Mouse (Mus musculus) midbrain, embryonic 10.5 days (tissue): Measurements from ENCODE around the gene Zfp108. TPM values are rescaled to one million over a fixed set of nuclear protein-coding genes. Genes with fewer than 3 reads are reported as not detected.

ENCODE experiments used
- DNase-seq: peaks from one replicate; pipeline ENCODE4 v3.0.0-alpha.2; 2017; ENCODE audit warnings: low spot score
- H3K27ac ChIP-seq: fragments of 300-500 bp; sonication (generic); replicated peaks from 2 replicates; pipeline ENCODE4 v1.5.1; 2016; ENCODE audit warnings: mild to moderate bottlenecking
- H3K27me3 ChIP-seq: fragments of 300-500 bp; sonication (generic); 2 replicates; pipeline ENCODE4 v1.6.1; 2016; ENCODE audit warnings: low read depth, mild to moderate bottlenecking; ENCODE audit not compliant: poor library complexity, severe bottlenecking
- H3K36me3 ChIP-seq: fragments of 300-500 bp; sonication (generic); 2 replicates; pipeline ENCODE4 v1.6.1; 2016; ENCODE audit warnings: mild to moderate bottlenecking, moderate library complexity
- H3K4me1 ChIP-seq: fragments of 300-500 bp; sonication (generic); 2 replicates; pipeline ENCODE4 v1.6.1; 2016
- H3K4me3 ChIP-seq: fragments of 300-500 bp; sonication (generic); 2 replicates; pipeline ENCODE4 v1.5.1; 2016; ENCODE audit warnings: mild to moderate bottlenecking, moderate library complexity
- H3K9me3 ChIP-seq: fragments of 300-500 bp; sonication (generic); replicated peaks from 2 replicates; pipeline ENCODE4 v1.6.1; 2016; ENCODE audit warnings: mild to moderate bottlenecking
- WGBS: fragments of 180-500 bp; shearing (Covaris S2); methylation state at CpG from one replicate; pipeline ENCODE4 v1.1.7; 2016; 5-methylcytosine and 5-hydroxymethylcytosine counted together
- polyA plus RNA-seq: library from polyadenylated mRNA; unstranded; fragments of >200 nt; fragmentation: Nextera tagmentation; extraction: Ambion mirVana; gene quantifications from 2 replicates; pipeline ENCODE4 v1.2.1, GENCODE M21; 2016

The Zfp108 gene
- polyA plus RNA-seq, 1 experiment from 2014 or later = 2.1 TPM

DNA sequence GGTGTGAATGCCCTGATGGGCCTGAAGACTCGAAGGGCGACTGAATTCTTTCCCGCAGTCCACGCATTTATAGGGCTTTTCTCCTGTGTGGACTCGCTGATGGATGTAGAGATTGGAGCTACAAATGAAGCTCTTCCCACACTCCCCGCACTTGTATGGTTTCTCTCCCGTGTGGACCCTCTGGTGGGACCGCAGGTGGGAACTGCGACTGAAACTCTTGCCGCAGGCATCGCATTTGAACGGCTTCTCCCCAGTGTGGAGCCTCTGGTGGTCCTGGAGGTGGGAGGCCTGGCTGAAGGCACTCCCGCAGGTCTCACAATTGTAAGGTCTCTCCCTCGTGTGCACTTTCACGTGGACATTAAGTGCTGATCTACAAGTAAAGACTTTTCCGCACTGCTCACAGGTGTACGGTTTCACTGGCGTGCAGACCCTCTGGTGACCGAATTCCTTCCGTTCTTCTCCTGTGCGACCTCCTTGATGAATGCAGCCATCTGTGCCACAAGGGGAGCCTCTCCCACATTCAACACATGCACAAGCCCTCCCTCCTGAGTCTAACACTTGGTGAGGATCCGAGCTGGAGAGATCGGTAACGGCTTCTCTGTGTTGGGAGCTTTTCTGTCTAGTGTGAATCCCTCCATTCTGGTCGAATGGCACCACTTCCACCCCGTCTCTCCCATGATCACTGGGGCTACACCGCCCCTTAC, 36.9 kb downstream of the Zfp108 start:
- no peak for DNase-seq
- no peak overlapping the region for H3K27ac ChIP-seq
- H3K27me3 ChIP-seq = no peaks in the 10 kb centered on the region
- H3K4me3 ChIP-seq = no peak overlapping the region
- no peaks in the 10 kb centered on the region for H3K9me3 ChIP-seq
- WGBS = 89% methylated on average over 27 of the region's 27 CpGs
- H3K36me3 ChIP-seq = peaks cover 97% of the 10 kb centered on the region
- no peaks in the 10 kb centered on the region for H3K4me1 ChIP-seq

DNA sequence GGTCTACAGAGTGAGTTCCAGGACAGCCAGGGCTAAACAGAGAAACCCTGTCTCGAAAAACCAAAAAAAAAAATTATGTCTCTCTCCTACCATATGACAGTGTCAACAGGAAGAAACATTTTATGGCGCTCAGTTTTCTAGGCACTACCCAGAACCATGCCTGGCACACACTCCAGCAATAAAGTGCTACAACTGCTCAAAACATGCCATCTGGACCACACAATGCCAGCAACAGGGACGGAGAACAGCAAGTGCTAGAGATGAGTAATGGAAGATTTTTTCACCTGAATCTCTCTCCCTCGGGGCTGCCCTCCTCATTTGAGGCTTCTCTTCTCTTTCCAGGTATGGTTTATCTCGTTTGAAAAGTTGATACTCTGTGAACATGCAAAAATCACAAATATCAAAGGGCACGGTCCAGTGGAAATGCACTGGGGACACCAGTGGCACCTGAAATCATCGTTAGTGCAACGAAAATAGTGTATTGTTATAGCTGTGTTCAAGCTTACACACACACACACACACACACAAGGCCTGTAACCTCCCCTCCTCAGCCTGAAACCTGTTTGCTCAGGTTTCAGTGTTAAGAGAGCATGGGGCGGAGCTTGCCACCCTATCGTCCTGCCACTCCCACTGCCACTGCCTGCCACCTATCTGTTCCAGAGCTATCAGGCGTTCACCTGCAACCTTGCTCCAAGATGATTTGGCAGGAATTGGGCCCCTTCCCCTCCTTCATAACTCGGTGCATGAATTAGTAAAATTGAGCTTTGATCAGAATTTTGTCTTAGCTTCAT, 38.7 kb downstream of the Zfp108 start:
- WGBS = 86% methylated on average over 12 of the region's 12 CpGs
- Histone ChIP-seq H3K36me3 (peaks cover 95% of the 10 kb centered on the region), H3K4me3 (no peak overlapping the region), H3K27ac (no peak overlapping the region), H3K27me3 (no peaks in the 10 kb centered on the region), H3K4me1 (peaks cover 9% of the 10 kb centered on the region), H3K9me3 (no peaks in the 10 kb centered on the region)
- DNase-seq = no peak

DNA sequence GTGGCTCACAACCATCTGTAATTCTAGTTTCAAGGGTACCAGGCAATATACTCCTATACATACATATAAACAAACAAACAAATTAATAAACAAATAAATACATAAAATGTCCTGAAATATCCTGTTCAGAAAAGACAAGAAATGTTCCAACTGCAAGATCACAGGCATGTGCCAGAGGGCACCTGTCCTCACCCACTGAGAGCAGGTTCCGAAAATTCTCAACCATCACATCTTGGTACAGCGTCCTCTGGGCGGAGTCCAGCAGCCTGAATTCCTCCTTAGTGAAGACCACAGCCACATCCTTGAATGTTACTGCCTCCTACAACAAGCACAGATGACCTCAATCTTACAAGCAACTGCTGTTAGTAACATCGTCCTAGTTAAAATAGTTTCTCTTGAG, 40.2 kb downstream of the Zfp108 start:
- H3K36me3 ChIP-seq = peaks cover 80% of the 10 kb centered on the region
- DNase-seq = no peak
- H3K9me3 ChIP-seq = no peaks in the 10 kb centered on the region
- WGBS = 92% methylated on average over 4 of the region's 4 CpGs
- H3K27me3 ChIP-seq = no peaks in the 10 kb centered on the region
- peaks cover 13% of the 10 kb centered on the region for H3K4me1 ChIP-seq
- H3K4me3 ChIP-seq = no peak overlapping the region
- no peak overlapping the region for H3K27ac ChIP-seq

DNA sequence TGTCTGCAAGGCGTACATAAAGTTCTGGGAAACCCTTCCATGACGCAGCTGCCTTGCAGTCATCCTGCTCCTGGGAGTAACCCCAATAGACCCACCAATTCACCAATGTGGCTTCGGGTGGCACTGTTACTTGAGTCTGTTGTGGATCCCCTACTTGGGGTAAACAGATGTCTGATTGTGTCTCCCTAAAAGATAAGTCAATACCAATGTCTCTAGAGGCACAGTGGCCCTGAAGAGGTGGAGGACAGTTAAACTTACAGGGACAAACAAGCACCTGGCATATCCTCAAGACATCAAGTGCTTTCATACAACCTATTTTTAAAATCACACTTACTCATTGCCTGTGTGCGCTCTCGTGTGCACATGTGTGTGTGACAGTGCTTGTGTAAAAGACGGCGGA, 40.8 kb downstream of the Zfp108 start:
- WGBS = 98% methylated on average over 7 of the region's 7 CpGs

DNA sequence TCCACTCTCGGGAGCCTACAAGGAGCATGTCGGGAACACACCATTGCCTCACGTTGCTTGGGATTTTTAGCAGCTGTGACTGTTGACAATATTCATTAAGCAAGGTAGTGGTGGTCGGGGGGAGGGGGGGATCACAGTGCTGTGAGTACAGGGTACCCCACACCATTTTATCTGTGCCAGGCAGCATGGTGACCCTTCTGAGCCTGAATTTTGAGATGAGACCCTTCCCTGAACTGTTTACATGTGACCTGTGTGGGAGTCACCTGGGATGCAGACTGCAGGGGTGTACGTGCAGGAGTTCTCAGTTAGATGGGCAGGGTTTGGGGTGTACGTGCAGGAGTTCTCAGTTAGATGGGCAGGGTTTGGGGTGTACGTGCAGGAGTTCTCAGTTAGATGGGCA, 41.8 kb downstream of the Zfp108 start:
- 95% methylated on average over 7 of the region's 7 CpGs for WGBS
- Histone ChIP-seq H3K27ac (no peak overlapping the region), H3K9me3 (no peaks in the 10 kb centered on the region), H3K36me3 (peaks cover 65% of the 10 kb centered on the region), H3K4me1 (peaks cover 27% of the 10 kb centered on the region), H3K27me3 (no peaks in the 10 kb centered on the region), H3K4me3 (no peak overlapping the region)
- DNase-seq = no peak

More for the DNA sequence above, 40.8 kb downstream of the Zfp108 start:
- H3K27me3 ChIP-seq = no peaks in the 10 kb centered on the region
- no peaks in the 10 kb centered on the region for H3K9me3 ChIP-seq
- H3K27ac ChIP-seq = no peak overlapping the region
- H3K36me3 ChIP-seq = peaks cover 74% of the 10 kb centered on the region
- H3K4me1 ChIP-seq = peaks cover 20% of the 10 kb centered on the region
- DNase-seq = no peak
- H3K4me3 ChIP-seq = no peak overlapping the region

DNA sequence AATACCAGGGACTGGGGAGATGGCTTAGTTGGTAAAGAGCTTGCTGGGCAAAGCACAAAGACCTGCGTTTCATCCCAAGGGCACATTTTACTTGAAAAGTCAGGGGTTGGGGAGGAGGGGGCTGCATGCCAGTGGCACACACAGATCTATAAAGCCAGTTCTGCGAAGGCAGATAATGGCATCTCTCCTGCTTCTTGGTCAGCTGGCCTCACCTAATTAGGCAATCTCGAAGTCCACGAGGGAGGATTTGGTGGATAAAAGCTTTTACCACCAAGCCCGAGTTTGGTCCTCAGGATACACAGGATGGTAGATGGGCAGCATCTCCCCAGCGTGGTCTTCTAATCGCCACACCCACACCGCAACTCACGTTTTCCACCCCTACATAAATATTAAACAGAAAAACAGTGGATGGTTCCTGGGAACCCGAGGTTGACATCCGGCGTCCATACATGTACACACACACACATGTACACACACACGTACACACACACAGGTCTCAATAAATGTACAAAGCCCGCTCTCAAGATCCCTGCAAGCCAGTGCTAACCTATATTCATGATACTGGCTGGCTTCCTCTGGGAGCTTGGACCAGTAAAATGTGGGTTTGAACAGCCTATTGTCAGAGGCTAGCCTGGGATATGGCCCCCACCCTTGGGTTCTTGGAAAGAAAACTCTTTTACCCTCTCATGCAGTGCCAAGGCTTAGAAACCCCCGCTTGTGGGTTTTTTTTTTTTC, 42.9 kb downstream of the Zfp108 start:
- 94% methylated on average over 15 of the region's 15 CpGs for WGBS
- peak overlapping the region; percentile 76; the same call in 1 of the 2 replicates for H3K4me3 ChIP-seq
- no peak overlapping the region for H3K27ac ChIP-seq
- H3K27me3 ChIP-seq = no peaks in the 10 kb centered on the region
- no peak for DNase-seq
- H3K4me1 ChIP-seq = peaks cover 27% of the 10 kb centered on the region
- peaks cover 65% of the 10 kb centered on the region for H3K36me3 ChIP-seq
- H3K9me3 ChIP-seq = no peaks in the 10 kb centered on the region

DNA sequence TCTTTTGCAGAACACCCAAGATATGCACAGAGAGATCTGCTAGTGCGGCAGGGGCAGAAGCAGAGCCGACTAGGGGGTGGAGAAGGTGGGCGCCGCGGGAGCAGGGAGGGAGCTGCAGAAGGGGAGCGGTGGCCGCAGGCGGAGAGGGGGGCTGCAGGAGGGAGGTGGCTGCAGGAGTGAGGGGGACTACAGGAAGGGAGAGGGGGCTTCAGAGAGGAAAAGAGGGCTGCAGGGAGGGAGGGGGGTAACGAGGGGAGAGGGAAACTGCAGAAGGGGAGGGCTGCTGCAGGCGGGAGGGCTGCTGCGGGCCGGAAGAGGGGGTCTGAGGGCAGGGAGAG, 44.0 kb downstream of the Zfp108 start:
- Histone ChIP-seq H3K27ac (peak overlapping the region; percentile 91), H3K4me1 (peaks cover 27% of the 10 kb centered on the region), H3K36me3 (peaks cover 65% of the 10 kb centered on the region), H3K9me3 (no peaks in the 10 kb centered on the region), H3K4me3 (peak overlapping the region; percentile 76), H3K27me3 (no peaks in the 10 kb centered on the region)
- no peak for DNase-seq
- WGBS = 1% methylated on average over 12 of the region's 12 CpGs

DNA sequence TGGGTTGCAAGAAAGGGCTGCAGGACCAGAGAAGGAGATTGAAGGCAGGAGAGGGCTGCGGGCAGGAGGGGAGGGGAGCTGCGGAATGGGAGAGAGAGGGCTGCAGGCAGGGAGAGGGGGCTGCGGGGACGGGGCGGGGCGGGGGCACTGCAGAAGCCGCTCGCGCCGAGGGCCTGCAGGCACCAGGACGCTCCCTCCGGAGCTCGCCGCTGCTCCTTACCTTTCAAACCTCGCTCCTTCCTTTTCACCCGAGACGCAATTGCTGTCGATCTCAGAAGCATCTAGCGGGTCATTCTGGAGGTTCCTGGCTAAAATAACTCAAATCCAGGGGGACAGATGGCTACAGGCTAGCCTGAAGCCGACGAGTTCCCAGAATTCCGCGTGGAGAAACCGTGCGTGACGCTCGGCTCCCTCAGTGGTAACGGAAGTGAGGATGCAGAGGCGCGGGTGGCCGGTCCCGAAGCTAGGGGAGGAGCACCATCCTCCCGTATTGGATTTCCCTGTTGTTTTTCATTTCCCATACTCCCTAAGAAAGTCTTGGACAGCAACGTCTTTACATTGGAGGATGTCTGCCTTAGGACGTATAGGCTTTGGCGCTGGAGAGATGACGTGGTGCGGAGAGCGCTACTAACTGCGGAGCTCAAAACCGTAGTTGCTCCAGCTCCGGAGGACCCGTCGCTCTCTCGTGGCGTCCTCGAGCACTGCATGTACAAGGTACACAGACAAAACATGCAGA, 44.5 kb downstream of the Zfp108 start:
- H3K4me1 ChIP-seq = peaks cover 27% of the 10 kb centered on the region
- no peaks in the 10 kb centered on the region for H3K9me3 ChIP-seq
- under 1% methylated on average over 45 of the region's 47 CpGs for WGBS
- peak overlapping the region; percentile 76 for H3K4me3 ChIP-seq
- peaks cover 63% of the 10 kb centered on the region for H3K36me3 ChIP-seq
- peak overlapping the region; percentile 91 for H3K27ac ChIP-seq
- no peaks in the 10 kb centered on the region for H3K27me3 ChIP-seq
- peak; percentile 83 for DNase-seq

DNA sequence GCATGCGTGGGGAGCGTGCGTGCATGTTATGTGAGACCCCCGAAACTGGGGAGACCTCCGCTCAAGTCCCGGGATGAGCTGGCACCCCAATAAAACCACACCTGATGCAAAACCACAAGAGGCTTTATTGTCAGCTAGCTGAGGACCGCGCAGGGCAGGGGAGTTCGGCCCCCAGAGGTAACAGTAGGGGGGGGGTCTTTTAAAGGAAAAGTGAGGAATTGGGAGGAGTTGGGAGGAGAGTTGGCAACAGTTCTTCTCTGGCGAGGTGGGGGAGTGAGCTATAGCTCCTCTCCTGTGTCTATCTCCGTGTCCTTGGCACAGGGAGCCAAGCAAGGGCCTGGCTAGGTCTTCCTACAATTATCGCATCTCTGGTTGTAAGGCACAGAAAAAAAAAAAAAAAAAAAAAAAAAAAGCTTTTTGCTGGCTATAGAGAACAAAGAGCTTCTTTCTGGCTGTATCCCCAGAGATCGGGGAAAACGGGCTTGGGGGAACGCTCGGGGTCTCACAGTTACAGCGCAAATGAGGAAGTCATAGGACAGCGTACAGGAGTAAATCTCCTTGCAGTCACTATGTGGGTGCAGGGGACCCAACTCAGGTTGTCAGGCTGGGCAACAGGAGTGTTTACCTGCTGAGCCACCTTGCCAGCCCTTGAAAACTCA, 45.4 kb downstream of the Zfp108 start:
- 1% methylated on average over 18 of the region's 18 CpGs for WGBS
- H3K36me3 ChIP-seq = peaks cover 59% of the 10 kb centered on the region
- DNase-seq = peak; percentile 34

DNA sequence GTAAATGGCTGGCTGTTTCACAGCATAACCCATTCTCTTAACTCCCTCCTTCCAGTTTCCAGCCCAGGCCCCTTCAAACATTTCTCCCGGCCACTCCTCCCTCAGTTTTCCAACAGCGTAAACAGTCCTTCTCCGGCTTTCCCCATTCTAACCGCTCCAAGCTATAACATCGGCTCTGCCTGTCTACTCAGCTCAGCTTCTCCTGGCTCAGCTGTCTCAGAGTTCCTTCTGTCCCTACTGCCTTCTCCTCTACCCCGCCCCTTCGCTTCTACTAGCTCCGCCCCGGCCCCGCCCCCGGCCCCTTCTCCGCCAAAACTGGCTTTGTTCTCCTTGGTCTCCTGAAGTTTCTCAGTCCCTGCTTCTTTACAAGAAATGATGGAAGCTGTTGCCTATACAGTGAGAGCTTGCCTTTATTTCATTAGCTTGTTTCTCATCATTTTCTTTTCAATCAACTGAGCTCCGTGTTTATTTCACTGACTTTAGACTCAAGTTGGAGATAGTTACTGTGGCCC, 46.2 kb downstream of the Zfp108 start, which contains the start of gene Zfp61:
Gene Zfp61 (minus strand): TSS at position 462 of the 512 bp plus-strand sequence.
- WGBS = 2% methylated on average over 13 of the region's 13 CpGs

More for the DNA sequence above, 45.4 kb downstream of the Zfp108 start:
- Histone ChIP-seq H3K27me3 (no peaks in the 10 kb centered on the region), H3K4me1 (peaks cover 27% of the 10 kb centered on the region), H3K9me3 (no peaks in the 10 kb centered on the region), H3K4me3 (peak overlapping the region; percentile 76), H3K27ac (peak overlapping the region; percentile 91)

More for the DNA sequence above, 46.2 kb downstream of the Zfp108 start, which contains the start of gene Zfp61:
- Histone ChIP-seq H3K4me3 (peak within 1 kb of the TSS; percentile 76), H3K27me3 (no peaks in the 10 kb centered on the region), H3K27ac (peak within 1 kb of the TSS; percentile 91), H3K36me3 (peaks cover 56% of the 10 kb centered on the region), H3K9me3 (no peaks in the 10 kb centered on the region), H3K4me1 (peaks cover 27% of the 10 kb centered on the region)
- DNase-seq = peak; percentile 86
